Comparison of ENCODE assay signal across 19 mouse cellular contexts in the genomic region with DNA sequence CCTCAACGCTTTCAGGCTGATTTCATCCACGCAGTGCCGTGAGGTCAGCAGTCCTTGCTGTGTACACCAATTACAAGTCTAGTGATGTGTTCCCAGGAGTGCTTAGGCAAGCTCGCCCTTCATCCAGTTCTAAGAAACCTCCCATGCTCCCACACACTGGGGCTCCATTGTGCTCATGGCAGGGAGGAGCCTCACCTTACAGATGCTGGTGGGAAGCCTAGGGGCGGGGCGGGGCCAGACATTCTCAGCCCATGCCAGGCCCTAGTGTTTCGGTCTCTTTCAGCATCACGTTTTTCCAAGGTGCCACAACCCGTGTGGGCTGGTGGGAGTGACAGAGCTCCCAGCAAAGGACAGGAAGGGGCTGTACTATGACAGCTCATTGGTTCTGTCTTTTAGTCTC. TPM values are rescaled to one million over a fixed set of nuclear protein-coding genes. Genes with fewer than 3 reads are reported as not detected.
"Had no signal": no experiment of that assay in that cellular context is flagged by ENCODE, and none has a peak within 500 bp of the region (broad histone marks: within the 10 kb centered on the region; RNA-seq: fewer than 3 reads in every experiment).

No protein-coding gene starts in this region.

- H3K4me2 ChIP-seq: liver, embryonic 11.5 days; liver, embryonic 15.5 days; lung, embryonic 14.5 days; neural tube, embryonic 13.5 days had no signal

- H3K4me3 ChIP-seq: liver, embryonic 15.5 days; midbrain, embryonic 10.5 days; neural tube, embryonic 13.5 days had no signal

- H3K9ac ChIP-seq: liver, embryonic 15.5 days; lung, embryonic 14.5 days; neural tube, embryonic 13.5 days had no signal

- H3K27me3 ChIP-seq: liver, embryonic 15.5 days; neural tube, embryonic 13.5 days had no signal

- H3K36me3 ChIP-seq: liver, embryonic 15.5 days; midbrain, embryonic 10.5 days; neural tube, embryonic 13.5 days had no signal

- H3K4me1 ChIP-seq: liver, embryonic 15.5 days; neural tube, embryonic 13.5 days had no signal

- H3K27ac ChIP-seq: kidney, postnatal 0 days; liver, embryonic 15.5 days; midbrain, embryonic 10.5 days; neural tube, embryonic 13.5 days had no signal

- DNase-seq: kidney, adult 2 months; kidney, postnatal 36 days; lung, embryonic 14.5 days; lung, postnatal 10 days; lung, postnatal 4 days; right cerebral cortex, postnatal 14 days; thymus, postnatal 4 days had no signal

- ATAC-seq: intestine, embryonic 16.5 days; midbrain, embryonic 16.5 days had no signal

- H3K9me3 ChIP-seq: liver, embryonic 15.5 days; midbrain, embryonic 10.5 days; neural tube, embryonic 13.5 days had no signal

RNA-seq across cellular contexts. Expression of a gene that starts 12.0 kb away (rescaled TPM):
- total RNA-seq: layer of hippocampus, adult 18-20 months; megakaryocyte, adult 5-6 weeks had no signal
- polyA plus RNA-seq: liver, embryonic 15.5 days; midbrain, embryonic 10.5 days had no signal

RNA-seq across cellular contexts. Expression of a gene that starts 38.6 kb away (rescaled TPM):
- total RNA-seq: layer of hippocampus, adult 18-20 months; layer of hippocampus, postnatal 10 days; left cerebral cortex, postnatal 36 days; megakaryocyte, adult 5-6 weeks had no signal
- polyA plus RNA-seq: intestine, embryonic 16.5 days; kidney, adult 2 months; liver, embryonic 15.5 days; neural tube, embryonic 13.5 days; spleen, adult 2 months had no signal
